Mouse (Mus musculus) midbrain, embryonic 11.5 days (tissue): ENCODE measurements at regions not wholly inside any gene's neighbourhood (a gene's known extent, or its start where the extent isn't known, plus 50 kb on each side); places are given as distances from the start of the nearest gene placed in this dataset.

ENCODE experiments used
- ATAC-seq: fragments of 200-750 bp; cut with Nextera tagmentation; 2 replicates; pipeline ENCODE4 v1.8.0; 2017; ENCODE audit warnings: moderate TSS enrichment, moderate library complexity; ENCODE audit not compliant: low FRiP score
- DNase-seq: peaks from one replicate; pipeline ENCODE4 v3.0.0; 2015; ENCODE audit warnings: low spot score; ENCODE audit errors: missing footprints
- H3K27ac ChIP-seq: fragments of 300-500 bp; sonication (generic); 2 replicates; pipeline ENCODE4 v1.5.1; 2014; ENCODE audit warnings: low read depth, low read length
- H3K27me3 ChIP-seq: fragments of 300-500 bp; sonication (generic); 2 replicates; pipeline ENCODE4 v1.6.1; 2014; ENCODE audit warnings: mild to moderate bottlenecking, low read length, moderate library complexity, mixed read lengths; ENCODE audit not compliant: control insufficient read depth, insufficient read depth
- H3K36me3 ChIP-seq: fragments of 300-500 bp; sonication (generic); 2 replicates; pipeline ENCODE4 v1.6.1; 2014; ENCODE audit warnings: mild to moderate bottlenecking, low read length, moderate library complexity, mixed read lengths; ENCODE audit not compliant: control insufficient read depth, insufficient read depth
- H3K4me1 ChIP-seq: fragments of 300-500 bp; sonication (generic); 2 replicates; pipeline ENCODE4 v1.6.1; 2014; ENCODE audit warnings: low read length; ENCODE audit not compliant: control insufficient read depth, insufficient read depth
- H3K4me2 ChIP-seq: fragments of 300-500 bp; sonication (generic); 2 replicates; pipeline ENCODE4 v1.6.1; 2014; ENCODE audit warnings: mild to moderate bottlenecking, moderate library complexity
- H3K4me3 ChIP-seq: fragments of 300-500 bp; sonication (generic); 2 replicates; pipeline ENCODE4 v1.5.1; 2014; ENCODE audit warnings: low read depth, low read length
- H3K9ac ChIP-seq: fragments of 300-500 bp; sonication (generic); 2 replicates; pipeline ENCODE4 v1.6.1; 2014; ENCODE audit warnings: low read length
- H3K9me3 ChIP-seq: fragments of 300-500 bp; sonication (generic); 2 replicates; pipeline ENCODE4 v1.6.1; 2016; ENCODE audit warnings: low read length; ENCODE audit not compliant: control insufficient read depth
- WGBS: fragments of 180-500 bp; shearing (Covaris S2); extraction: QIAGEN DNeasy Blood & Tissue Kit; methylation state at CpG from one replicate; pipeline ENCODE4 v1.1.7; 2014; 5-methylcytosine and 5-hydroxymethylcytosine counted together

GRCm38 (mm10) chr8:8519772-8520191 lies 141.3 kb downstream of the Efnb2 start:
- no peak for DNase-seq
- Histone ChIP-seq H3K4me1 (peaks cover 6% of the 10 kb centered on the region), H3K9ac (no peak overlapping the region), H3K27ac (no peak overlapping the region), H3K27me3 (no peaks in the 10 kb centered on the region; the same call in none of the 2 replicates), H3K4me2 (no peak overlapping the region), H3K36me3 (no peaks in the 10 kb centered on the region), H3K9me3 (no peaks in the 10 kb centered on the region), H3K4me3 (no peak overlapping the region)
- no peak for ATAC-seq
- WGBS = 87% methylated on average over 3 of the region's 3 CpGs

- Histone ChIP-seq H3K4me3 (no peak overlapping the region), H3K27ac (no peak overlapping the region), H3K36me3 (no peaks in the 10 kb centered on the region), H3K9ac (no peak overlapping the region), H3K4me1 (peaks cover 6% of the 10 kb centered on the region), H3K27me3 (no peaks in the 10 kb centered on the region; the same call in 1 of the 2 replicates), H3K9me3 (no peaks in the 10 kb centered on the region), H3K4me2 (no peak overlapping the region)
- DNase-seq (no peak), ATAC-seq (no peak)
- 75% methylated on average over 2 of the region's 2 CpGs for WGBS
Observed at GRCm38 (mm10) chr8:8517599-8517998, 143.4 kb downstream of the Efnb2 start.

GRCm38 (mm10) chr8:8516272-8516671 lies 144.8 kb downstream of the Efnb2 start:
- Histone ChIP-seq H3K9me3 (no peaks in the 10 kb centered on the region), H3K4me3 (no peak overlapping the region), H3K36me3 (no peaks in the 10 kb centered on the region), H3K4me2 (no peak overlapping the region), H3K9ac (no peak overlapping the region), H3K4me1 (no peaks in the 10 kb centered on the region; the same call in 1 of the 2 replicates), H3K27me3 (no peaks in the 10 kb centered on the region; the same call in 1 of the 2 replicates), H3K27ac (no peak overlapping the region)
- DNase-seq = no peak
- WGBS = 12% methylated on average over 1 of the region's 1 CpGs
- no peak for ATAC-seq

- H3K4me3 ChIP-seq = no peak overlapping the region
- H3K4me2 ChIP-seq = no peak overlapping the region
- H3K27me3 ChIP-seq = peaks cover 9% of the 10 kb centered on the region; the same call in 1 of the 2 replicates
- H3K9ac ChIP-seq = no peak overlapping the region
- no peaks in the 10 kb centered on the region; the same call in 1 of the 2 replicates for H3K9me3 ChIP-seq
- no peak overlapping the region for H3K27ac ChIP-seq
- WGBS = 90% methylated on average over 9 of the region's 9 CpGs
- H3K4me1 ChIP-seq = peaks cover 5% of the 10 kb centered on the region; the same call in 1 of the 2 replicates
- DNase-seq = no peak
- no peak for ATAC-seq
- no peaks in the 10 kb centered on the region for H3K36me3 ChIP-seq
Observed at GRCm38 (mm10) chr8:8499921-8500320, 161.1 kb downstream of the Efnb2 start.

- H3K4me2 ChIP-seq = no peak overlapping the region
- no peaks in the 10 kb centered on the region; the same call in 1 of the 2 replicates for H3K9me3 ChIP-seq
- 64% methylated on average over 5 of the region's 5 CpGs for WGBS
- H3K4me3 ChIP-seq = no peak overlapping the region
- no peak overlapping the region for H3K9ac ChIP-seq
- DNase-seq (no peak), ATAC-seq (no peak)
- H3K27ac ChIP-seq = no peak overlapping the region
- peaks cover 9% of the 10 kb centered on the region; the same call in 1 of the 2 replicates for H3K27me3 ChIP-seq
- no peaks in the 10 kb centered on the region for H3K36me3 ChIP-seq
- peaks cover 5% of the 10 kb centered on the region; the same call in 1 of the 2 replicates for H3K4me1 ChIP-seq
Observed at GRCm38 (mm10) chr8:8498753-8499152, 162.3 kb downstream of the Efnb2 start.

GRCm38 (mm10) chr8:8495472-8495871 lies 165.6 kb downstream of the Efnb2 start:
- Histone ChIP-seq H3K4me2 (no peak overlapping the region), H3K27me3 (peaks cover 28% of the 10 kb centered on the region), H3K27ac (no peak overlapping the region), H3K4me1 (peaks cover 9% of the 10 kb centered on the region), H3K9ac (no peak overlapping the region), H3K9me3 (no peaks in the 10 kb centered on the region; the same call in 1 of the 2 replicates), H3K4me3 (no peak overlapping the region), H3K36me3 (no peaks in the 10 kb centered on the region)
- ATAC-seq (no peak), DNase-seq (peak; percentile 81)
- WGBS = 62% methylated on average over 7 of the region's 7 CpGs

GRCm38 (mm10) chr8:8494281-8494680 lies 166.8 kb downstream of the Efnb2 start:
- Histone ChIP-seq H3K4me3 (no peak overlapping the region), H3K9ac (no peak overlapping the region), H3K27me3 (peaks cover 28% of the 10 kb centered on the region), H3K4me1 (peaks cover 18% of the 10 kb centered on the region), H3K9me3 (no peaks in the 10 kb centered on the region; the same call in 1 of the 2 replicates), H3K27ac (no peak overlapping the region), H3K4me2 (no peak overlapping the region), H3K36me3 (no peaks in the 10 kb centered on the region)
- no peak for ATAC-seq
- 91% methylated on average over 10 of the region's 10 CpGs for WGBS
- peak; percentile 71 for DNase-seq

- Histone ChIP-seq H3K27me3 (peaks cover 25% of the 10 kb centered on the region), H3K4me1 (peaks cover 33% of the 10 kb centered on the region), H3K27ac (no peak overlapping the region), H3K9me3 (no peaks in the 10 kb centered on the region; the same call in 1 of the 2 replicates), H3K4me3 (no peak overlapping the region), H3K9ac (no peak overlapping the region), H3K4me2 (no peak overlapping the region), H3K36me3 (no peaks in the 10 kb centered on the region)
- DNase-seq (peak; percentile 12), ATAC-seq (no peak)
- 84% methylated on average over 2 of the region's 2 CpGs for WGBS
Observed at GRCm38 (mm10) chr8:8491908-8492307, 169.1 kb downstream of the Efnb2 start.

GRCm38 (mm10) chr8:8489784-8490183 lies 171.3 kb downstream of the Efnb2 start:
- Histone ChIP-seq H3K4me1 (peaks cover 33% of the 10 kb centered on the region), H3K36me3 (no peaks in the 10 kb centered on the region), H3K4me2 (peak overlapping the region; percentile 42), H3K4me3 (no peak overlapping the region), H3K27me3 (peaks cover 25% of the 10 kb centered on the region), H3K9ac (peak overlapping the region; percentile 53; the same call in 1 of the 2 replicates), H3K27ac (no peak overlapping the region), H3K9me3 (no peaks in the 10 kb centered on the region; the same call in 1 of the 2 replicates)
- ATAC-seq (peak; percentile 34), DNase-seq (peak; percentile 93)
- WGBS = 3% methylated on average over 9 of the region's 9 CpGs
